Mouse (Mus musculus) CH12.LX (cell line): Measurements from ENCODE around the gene Mamstr. TPM values are rescaled to one million over a fixed set of nuclear protein-coding genes. Genes with fewer than 3 reads are reported as not detected.

Experiments
- DNase-seq: peaks from one replicate; pipeline ENCODE4 v3.0.0-alpha.2; 2013; ENCODE audit errors: extremely low read depth
- H3K27ac ChIP-seq: 2 replicates; pipeline ENCODE4 v1.5.1; 2012; ENCODE audit warnings: low read depth, mild to moderate bottlenecking, control low read depth, moderate library complexity; ENCODE audit not compliant: insufficient read depth
- H3K27me3 ChIP-seq: replicated peaks from 2 replicates; pipeline ENCODE3; 2012; ENCODE audit warnings: inconsistent platforms
- H3K36me3 ChIP-seq, 2 experiments: replicated peaks in 1 of 2; 2 replicates each; pipeline versions ENCODE3 to v1.6.1; 2012; ENCODE audit warnings: inconsistent platforms in 1 of 2, low read length in 1 of 2, mild to moderate bottlenecking in 1 of 2, mixed read lengths in 1 of 2, moderate library complexity in 1 of 2; ENCODE audit not compliant: control insufficient read depth in 1 of 2, insufficient read depth in 1 of 2
- H3K4me1 ChIP-seq, 2 experiments: 2 replicates each; pipeline ENCODE4 v1.6.1; 2012; ENCODE audit warnings: inconsistent platforms in 1 of 2, moderate library complexity in 1 of 2; ENCODE audit not compliant: insufficient read depth in 2 of 2, control insufficient read depth in 1 of 2
- H3K4me2 ChIP-seq: 2 replicates; pipeline ENCODE4 v1.6.1; 2012; ENCODE audit warnings: low read depth, mild to moderate bottlenecking, control low read depth; ENCODE audit not compliant: poor library complexity, insufficient read depth, severe bottlenecking
- H3K4me3 ChIP-seq, 3 experiments: fragments of 150-350 bp in 1 of 3; sonication (generic) in 1 of 3; replicated peaks in 1 of 3; 2 replicates each; pipeline versions ENCODE3 to v1.5.1; 2011 to 2012; ENCODE audit warnings: low read depth in 2 of 3, low read length in 2 of 3, mild to moderate bottlenecking in 2 of 3, moderate library complexity in 2 of 3, control low read depth in 1 of 3, improper control_type of control experiment in 1 of 3, inconsistent platforms in 1 of 3, mixed read lengths in 1 of 3; ENCODE audit not compliant: poor library complexity in 1 of 3
- H3K79me2 ChIP-seq: replicated peaks from 2 replicates; pipeline ENCODE4 v1.6.1; 2012; ENCODE audit warnings: mild to moderate bottlenecking, moderate library complexity; ENCODE audit not compliant: control insufficient read depth, poor library complexity, insufficient read depth, severe bottlenecking; ENCODE audit errors: extremely low read depth
- H3K9ac ChIP-seq: 2 replicates; pipeline ENCODE4 v1.6.1; 2012; ENCODE audit warnings: low read depth, mild to moderate bottlenecking, control low read depth, moderate library complexity; ENCODE audit not compliant: insufficient read depth
- H3K9me3 ChIP-seq: replicated peaks from 2 replicates; pipeline ENCODE3; 2012; ENCODE audit warnings: low read length, inconsistent platforms, mixed read lengths
- CTCF ChIP-seq, 2 experiments: IDR thresholded peaks in 1 of 2; conservative IDR thresholded peaks in 1 of 2; 2 replicates each; pipeline ENCODE4 v1.5.1; 2011 to 2012; ENCODE audit warnings: low read depth in 2 of 2, low read length in 2 of 2, improper control_type of control experiment in 1 of 2, inconsistent platforms in 1 of 2, mild to moderate bottlenecking in 1 of 2, moderate library complexity in 1 of 2
- ELF1 ChIP-seq: IDR thresholded peaks from 2 replicates; pipeline ENCODE4 v1.6.1; 2014; ENCODE audit warnings: low read depth, mild to moderate bottlenecking, inconsistent platforms, low read length, improper control_type of control experiment
- ETS1 ChIP-seq: conservative IDR thresholded peaks from 2 replicates; pipeline ENCODE4 v1.6.1; 2012; ENCODE audit warnings: low read depth, mild to moderate bottlenecking, inconsistent platforms, low read length, improper control_type of control experiment, moderate library complexity
- JUN ChIP-seq: IDR thresholded peaks from 2 replicates; pipeline ENCODE4 v1.6.1; 2011; ENCODE audit warnings: low read depth, mild to moderate bottlenecking, low read length, improper control_type of control experiment, moderate library complexity; ENCODE audit not compliant: insufficient read depth
- JUND ChIP-seq: conservative IDR thresholded peaks from 2 replicates; pipeline ENCODE4 v1.6.1; 2011; ENCODE audit warnings: low read depth, low read length, improper control_type of control experiment
- KAT2A ChIP-seq: IDR thresholded peaks from 2 replicates; pipeline ENCODE4 v1.6.1; 2012; ENCODE audit warnings: low read length, improper control_type of control experiment, inconsistent platforms; ENCODE audit not compliant: insufficient replicate concordance
- MEF2A ChIP-seq: IDR thresholded peaks from 2 replicates; pipeline ENCODE4 v1.6.1; 2014; ENCODE audit warnings: low read depth, mild to moderate bottlenecking, inconsistent platforms, low read length, improper control_type of control experiment, borderline replicate concordance
- NRF1 ChIP-seq: IDR thresholded peaks from 2 replicates; pipeline ENCODE4 v1.6.1; 2014; ENCODE audit warnings: low read depth, mild to moderate bottlenecking, inconsistent platforms, low read length, improper control_type of control experiment, moderate library complexity
- POLR2A ChIP-seq: IDR thresholded peaks from 2 replicates; pipeline ENCODE4 v1.6.1; 2011; ENCODE audit warnings: low read depth, mild to moderate bottlenecking, improper control_type of control experiment, low read length
- POLR2AphosphoS2 ChIP-seq: IDR thresholded peaks from 2 replicates; pipeline ENCODE4 v1.6.1; 2011; ENCODE audit warnings: low read depth, low read length, improper control_type of control experiment
- SMC3 ChIP-seq: IDR thresholded peaks from 2 replicates; pipeline ENCODE4 v1.6.1; 2011; ENCODE audit warnings: low read depth, low read length, improper control_type of control experiment
- TCF12 ChIP-seq: IDR thresholded peaks from 2 replicates; pipeline ENCODE4 v1.6.1; 2014; ENCODE audit warnings: low read depth, mild to moderate bottlenecking, inconsistent platforms, low read length, improper control_type of control experiment
- UBTF ChIP-seq: IDR thresholded peaks from 2 replicates; pipeline ENCODE4 v1.6.1; 2012; ENCODE audit warnings: low read depth, mild to moderate bottlenecking, inconsistent platforms, low read length, improper control_type of control experiment, moderate library complexity
- USF1 ChIP-seq: IDR thresholded peaks from 2 replicates; pipeline ENCODE4 v1.6.1; 2014; ENCODE audit warnings: low read depth, mild to moderate bottlenecking, inconsistent platforms, low read length, improper control_type of control experiment
- ZC3H11A ChIP-seq: IDR thresholded peaks from 2 replicates; pipeline ENCODE4 v1.6.1; 2012; ENCODE audit warnings: low read depth, mild to moderate bottlenecking, inconsistent platforms, low read length, improper control_type of control experiment
- ZMIZ1 ChIP-seq: IDR thresholded peaks from 2 replicates; pipeline ENCODE4 v1.6.1; 2012; ENCODE audit warnings: low read depth, mild to moderate bottlenecking, inconsistent platforms, low read length, improper control_type of control experiment
- dilution Hi-C: fragments of 300-500 bp; cut with MboI; formaldehyde crosslinking; loops from 2 replicates; pipeline ENCODE4 v1.14.3; 2020; ENCODE audit warnings: low sequenced_read_pairs; ENCODE audit not compliant: extremely low pct_unique_long_range_greater_than_20kb, extremely low pct_ligation_motif_present
- in situ Hi-C: fragments of 300-500 bp; cut with MboI; formaldehyde crosslinking; loops from 3 replicates; pipeline ENCODE4 v1.14.3; 2019; ENCODE audit warnings: low sequenced_read_pairs, low pct_ligation_motif_present, low pct_unique_long_range_greater_than_20kb, mixed read lengths
- polyA plus RNA-seq: library from polyadenylated mRNA; unstranded; fragments of >175 nt; gene quantifications from 2 replicates; pipeline ENCODE4 v1.2.1, GENCODE M21; 2012; ENCODE audit warnings: low read depth; ENCODE audit not compliant: insufficient read length
- total RNA-seq, 2 experiments: library from RNA; depleted of rRNA; stranded (reverse); fragments of 300-350 nt in 1 of 2; fragments of >200 nt in 1 of 2; gene quantifications; 2 replicates each; pipeline ENCODE4 v1.2.3; 2012 to 2014

The Mamstr gene
- total and polyA plus RNA-seq, 3 experiments: 0.17 to 0.31 TPM; not detected in 1

DNA sequence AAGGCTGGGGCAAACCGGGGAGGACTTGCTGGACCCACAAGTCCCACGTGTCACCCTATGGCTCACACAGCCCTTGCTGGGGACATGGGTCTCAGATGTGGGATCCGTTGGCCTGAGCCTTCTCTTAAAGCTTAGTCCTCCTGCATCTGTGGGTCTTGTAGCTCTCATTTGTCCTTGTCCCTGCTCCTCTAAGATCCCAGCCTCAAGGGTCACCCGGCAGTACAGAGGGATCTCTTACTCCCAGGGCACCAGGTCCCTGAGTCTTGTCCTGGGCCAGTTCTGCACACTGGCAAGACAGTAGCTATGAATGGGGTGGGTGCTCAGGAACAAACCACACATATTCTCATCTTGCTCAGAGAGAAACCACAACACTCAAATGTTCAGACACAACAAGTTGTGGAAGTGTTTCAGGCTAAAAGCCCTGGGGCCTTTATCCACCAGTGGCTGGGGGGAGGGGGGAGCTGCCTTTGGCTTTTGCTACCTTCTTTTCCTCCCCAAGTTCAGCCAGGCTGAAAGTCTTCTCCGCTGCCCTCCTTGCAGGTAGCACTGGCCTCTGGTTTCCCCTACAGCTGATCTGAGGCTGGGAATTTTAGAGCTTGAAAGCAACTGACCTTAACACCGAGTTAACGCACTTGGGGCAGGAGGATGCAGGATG is 43.7 kb downstream of the Mamstr start, which contains the start of gene Ntn5:
Ntn5 (plus strand) TSS at position 627 of the 655 bp plus-strand sequence.
- Histone ChIP-seq H3K9me3 (no peaks in the 10 kb centered on the region), H3K4me2 (no peak within 1 kb of the TSS)
- no peak for TF ChIP-seq UBTF
- no peak for TF ChIP-seq ELF1
- no peak for TF ChIP-seq CTCF (conservative IDR thresholded peaks at IDR 0.05 in 1 of 2, IDR thresholded peaks at IDR 0.05 in 1 of 2; ENCODE audit: low read depth in 2 of 2, low read length in 2 of 2)
- TF ChIP-seq NRF1: no peak
- TF ChIP-seq ETS1: 0 out of 2 replicates have a peak, but pooled peaks have one; percentile 18
- no peak for TF ChIP-seq POLR2A
- TF ChIP-seq, all 38 proteins: peak for 1
- dilution Hi-C loops (no loop called here), in situ Hi-C loops (loop anchor here (5.0 to 10.0 kb wide), 3 partner anchors 46 to 219 kb away; partner anchors contain the start of genes Bax and Mamstr)
- no peaks in the 10 kb centered on the region for H3K27me3 ChIP-seq
- no peak within 1 kb of the TSS for H3K27ac ChIP-seq
- peaks cover 34 to 78% of the 10 kb centered on the region in 2 experiments for H3K4me1 ChIP-seq
- DNase-seq: peak; percentile 24
- H3K9ac ChIP-seq: no peak within 1 kb of the TSS
- H3K79me2 ChIP-seq: no peaks in the 10 kb centered on the region
- no peak within 1 kb of the TSS for H3K4me3 ChIP-seq
- H3K36me3 ChIP-seq: no peaks in the 10 kb centered on the region

DNA sequence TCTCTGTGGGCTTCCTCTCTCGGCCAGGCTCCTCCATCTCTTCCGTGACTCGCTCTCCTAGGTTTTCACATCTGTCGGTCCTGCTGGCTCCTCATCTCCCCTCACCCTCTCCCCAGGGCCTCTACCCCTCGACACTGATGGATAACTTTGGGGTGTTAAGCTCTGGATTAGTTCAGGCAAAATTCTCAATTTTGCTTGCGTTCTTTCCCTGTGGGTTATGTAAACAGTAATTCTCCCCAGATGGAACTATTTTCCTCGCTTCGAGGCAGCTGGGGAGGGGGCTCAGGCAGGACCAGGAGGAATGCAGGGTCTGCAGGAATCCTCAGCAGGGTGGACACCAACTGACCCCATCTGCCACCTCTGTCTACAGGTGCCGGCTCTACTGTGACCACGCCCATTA is 46.0 kb downstream of the Mamstr start:
- no peaks in the 10 kb centered on the region for H3K9me3 ChIP-seq
- no peak for DNase-seq
- in situ Hi-C loops (loop anchor here (10.0 kb wide), 1 partner anchor 221 kb away; the partner anchor contains the start of gene Bax), dilution Hi-C loops (no loop called here)
- peaks cover 43 to 84% of the 10 kb centered on the region in 2 experiments for H3K4me1 ChIP-seq
- no peak for TF ChIP-seq ZC3H11A
- TF ChIP-seq POLR2AphosphoS2: no peak
- no peak overlapping the region for H3K4me3 ChIP-seq
- no peak overlapping the region for H3K4me2 ChIP-seq
- no peak overlapping the region for H3K9ac ChIP-seq
- no peaks in the 10 kb centered on the region for H3K79me2 ChIP-seq
- H3K27me3 ChIP-seq: no peaks in the 10 kb centered on the region
- H3K36me3 ChIP-seq: no peaks in the 10 kb centered on the region
- no peak overlapping the region for H3K27ac ChIP-seq

DNA sequence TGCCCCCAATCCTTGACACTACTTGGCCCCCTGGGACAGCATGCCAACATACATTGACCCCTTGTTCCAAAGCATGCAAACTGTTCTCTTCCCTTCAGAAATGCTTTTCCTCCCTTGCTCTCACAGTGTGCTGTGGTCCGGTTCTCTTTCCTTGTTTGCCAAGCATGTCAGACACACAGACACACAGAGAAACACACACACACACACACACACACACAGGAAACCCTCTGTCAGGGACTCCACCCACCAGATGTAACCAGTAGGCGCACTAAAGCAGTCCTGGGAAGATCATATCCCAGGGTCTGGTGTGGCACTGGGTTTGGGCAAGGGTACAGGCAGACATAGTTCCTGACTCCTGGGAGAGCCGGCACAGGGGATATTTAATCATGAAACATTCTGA is 47.1 kb downstream of the Mamstr start:
- no peak overlapping the region for H3K4me3 ChIP-seq
- in situ Hi-C loops: loop anchor here (10.0 kb wide), 1 partner anchor 222 kb away; the partner anchor contains the start of gene Bax
- H3K27ac ChIP-seq: no peak overlapping the region

More for the DNA sequence above, 47.1 kb downstream of the Mamstr start:
- DNase-seq: no peak
- no peak for TF ChIP-seq USF1
- TF ChIP-seq TCF12: no peak
- TF ChIP-seq JUND: no peak
- TF ChIP-seq SMC3: no peak
- no peak for TF ChIP-seq JUN
- TF ChIP-seq MEF2A: no peak
- no peak for TF ChIP-seq ZMIZ1
- no peak for TF ChIP-seq ELF1
- TF ChIP-seq KAT2A: no peak
- no peak for TF ChIP-seq ZC3H11A
- TF ChIP-seq, all 38 proteins: peak for 0
- dilution Hi-C loops: no loop called here
- no peaks in the 10 kb centered on the region for H3K27me3 ChIP-seq
- H3K9ac ChIP-seq: no peak overlapping the region
- peaks cover 39 to 84% of the 10 kb centered on the region in 2 experiments for H3K4me1 ChIP-seq
- H3K9me3 ChIP-seq: no peaks in the 10 kb centered on the region
- no peaks in the 10 kb centered on the region for H3K79me2 ChIP-seq
- no peaks in the 10 kb centered on the region for H3K36me3 ChIP-seq
- H3K4me2 ChIP-seq: no peak overlapping the region
